Mouse (Mus musculus) activated CD4-positive, CD25-positive, alpha-beta regulatory T cell (primary cell): ENCODE data around the gene Nxph3. TPM values are rescaled to one million over a fixed set of nuclear protein-coding genes. Genes with fewer than 3 reads are reported as not detected.

Source experiments
- polyA plus RNA-seq, 2 experiments: library from polyadenylated mRNA; unstranded; fragments of 100-300 nt; shearing (Covaris generic); gene quantifications; one replicate each; pipeline ENCODE4 v1.2.1; 2017

Gene Nxph3
- not detected for polyA plus RNA-seq

DNA sequence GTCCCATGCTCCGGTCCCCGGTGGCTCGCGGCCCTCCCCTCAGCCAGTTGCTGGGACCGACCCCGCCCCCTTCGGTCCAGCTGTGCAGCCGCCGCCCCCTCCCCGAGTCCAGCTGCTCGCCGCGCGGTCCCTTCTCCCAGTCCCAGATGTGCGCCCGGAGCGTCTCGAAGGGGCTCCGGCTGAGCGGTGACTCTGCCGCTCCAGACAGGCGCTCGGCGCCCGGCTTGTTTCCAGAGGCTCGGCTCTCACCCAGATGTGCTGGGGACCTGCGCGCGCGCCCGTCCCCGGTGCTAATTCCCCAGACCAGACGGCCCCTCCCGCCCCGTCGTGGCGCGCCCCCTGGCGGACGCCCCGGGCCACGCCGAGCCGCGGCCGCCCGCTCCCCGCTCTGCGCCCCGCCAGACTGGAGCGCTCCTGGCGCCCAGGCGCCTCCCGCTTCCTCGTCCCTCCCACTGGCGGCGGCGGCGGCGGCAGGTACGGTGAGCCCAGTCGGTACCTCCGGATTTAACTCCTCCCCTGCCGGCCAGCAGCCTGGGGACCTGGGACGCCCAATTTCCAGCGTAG, at the start of gene Nxph3:
Gene Nxph3 (minus strand): TSS at position 273 of the 564 bp plus-strand sequence.

Other genes starting within 250 kb of the Nxph3 start
- 10 to 100 TPM; 85.0 to 89.5 TPM for gene Kat7, start 204.3 kb downstream of the Nxph3 start, polyA plus RNA-seq
- gene Fam117a, start 177.6 kb downstream of the Nxph3 start, polyA plus RNA-seq: 10 to 100 TPM; 34.7 to 44.1 TPM
- 10 to 100 TPM; 88.8 to 95.5 TPM for gene Slc35b1, start 129.9 kb downstream of the Nxph3 start, polyA plus RNA-seq
- gene Spop, start 100.5 kb downstream of the Nxph3 start, polyA plus RNA-seq: 100 to 1,000 TPM; 135 to 154 TPM
- not detected for gene Ngfr, start 73.2 kb upstream of the Nxph3 start, polyA plus RNA-seq
- gene Phb, start 152.4 kb upstream of the Nxph3 start, polyA plus RNA-seq: 10 to 100 TPM; 68.9 to 91.2 TPM
- gene Zfp652, start 198.1 kb upstream of the Nxph3 start, polyA plus RNA-seq: 10 to 100 TPM; 11.5 to 15.5 TPM
- 1 to 10 TPM in 1 of 2 experiments, under 1 TPM in 1; 0.89 to 3.8 TPM for gene B130006D01Rik, start 209.0 kb upstream of the Nxph3 start, polyA plus RNA-seq